Mouse (Mus musculus) midbrain, embryonic 14.5 days (tissue): ENCODE results near the gene Ugt1a7c. TPM values are rescaled to one million over a fixed set of nuclear protein-coding genes. Genes with fewer than 3 reads are reported as not detected.
"Not testable (repeated sequence)": the region's sequence is repeated elsewhere in the genome, so short reads cannot be mapped to it uniquely, and the experiment has no call there.

Experiments
- ATAC-seq: fragments of 200-750 bp; cut with Nextera tagmentation; 2 replicates; pipeline ENCODE4 v1.8.0; 2017; ENCODE audit warnings: moderate number of reproducible peaks, moderate library complexity; ENCODE audit not compliant: low FRiP score, low TSS enrichment
- DNase-seq: peaks from one replicate; pipeline ENCODE4 v3.0.0-alpha.2; 2015
- H3K27ac ChIP-seq: fragments of 300-500 bp; sonication (generic); replicated peaks from 2 replicates; pipeline ENCODE4 v1.5.1; 2014; ENCODE audit warnings: mild to moderate bottlenecking, low read depth, low read length, moderate library complexity
- H3K27me3 ChIP-seq: fragments of 300-500 bp; sonication (generic); 2 replicates; pipeline ENCODE4 v1.6.1; 2014; ENCODE audit warnings: low read length, control low read depth, mixed read lengths; ENCODE audit not compliant: control insufficient read depth, insufficient read depth
- H3K36me3 ChIP-seq: fragments of 300-500 bp; sonication (generic); 2 replicates; pipeline ENCODE4 v1.6.1; 2014; ENCODE audit warnings: low read length, control low read depth; ENCODE audit not compliant: control insufficient read depth, insufficient read depth
- H3K4me1 ChIP-seq: fragments of 300-500 bp; sonication (generic); 2 replicates; pipeline ENCODE4 v1.6.1; 2014; ENCODE audit warnings: mild to moderate bottlenecking, antibody characterized with exemption, low read length, control low read depth; ENCODE audit not compliant: control insufficient read depth, insufficient read depth
- H3K4me2 ChIP-seq: fragments of 300-500 bp; sonication (generic); 2 replicates; pipeline ENCODE4 v1.6.1; 2014; ENCODE audit warnings: mild to moderate bottlenecking, low read length, moderate library complexity
- H3K4me3 ChIP-seq: fragments of 300-500 bp; sonication (generic); replicated peaks from 2 replicates; pipeline ENCODE4 v1.5.1; 2014; ENCODE audit warnings: low read depth, low read length
- H3K9ac ChIP-seq: fragments of 300-500 bp; sonication (generic); replicated peaks from 2 replicates; pipeline ENCODE4 v1.6.1; 2014; ENCODE audit warnings: mild to moderate bottlenecking, low read length, moderate library complexity
- H3K9me3 ChIP-seq: fragments of 300-500 bp; sonication (generic); 2 replicates; pipeline ENCODE4 v1.6.1; 2016; ENCODE audit warnings: low read length, control low read depth, mixed read lengths; ENCODE audit not compliant: control insufficient read depth
- WGBS: fragments of 180-500 bp; shearing (Covaris S2); extraction: QIAGEN DNeasy Blood & Tissue Kit; methylation state at CpG from one replicate; pipeline ENCODE4 v1.1.7; 2014; 5-methylcytosine and 5-hydroxymethylcytosine counted together
- polyA plus RNA-seq: library from polyadenylated mRNA; unstranded; fragments of >200 nt; fragmentation: Nextera tagmentation; extraction: Ambion mirVana; gene quantifications from 2 replicates; pipeline ENCODE4 v1.2.1, GENCODE M21; 2014

Gene Ugt1a7c
- polyA plus RNA-seq, 1 experiment from 2014 or later, result 0.99 TPM

DNA sequence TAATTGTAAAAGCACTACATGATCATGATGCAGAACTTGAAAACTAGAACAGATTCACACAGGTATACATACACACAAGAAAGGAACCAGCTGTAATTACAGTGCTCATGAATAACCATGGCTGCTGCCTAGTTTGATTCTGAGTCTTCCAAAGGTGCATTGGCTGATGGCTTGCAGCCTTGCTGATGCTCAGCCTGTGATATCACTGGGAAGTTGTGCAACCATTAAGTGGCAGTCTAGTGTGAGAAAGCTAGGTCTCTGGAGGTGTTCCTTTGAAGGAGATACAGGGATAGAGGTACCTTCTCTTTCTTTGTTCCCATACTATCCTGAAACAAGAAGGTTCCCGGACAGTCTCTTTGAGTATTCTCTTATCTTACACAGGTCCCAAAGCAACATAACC lies 124.2 kb downstream of the Ugt1a7c start:
- ATAC-seq (no peak), DNase-seq (no peak)
- H3K9me3 ChIP-seq, result peaks cover 41% of the 10 kb centered on the region
- no peak overlapping the region for H3K4me3 ChIP-seq
- H3K4me2 ChIP-seq, result no peak overlapping the region
- H3K9ac ChIP-seq, result no peak overlapping the region
- WGBS, result 15% methylated on average over 1 of the region's 1 CpGs
- no peaks in the 10 kb centered on the region for H3K4me1 ChIP-seq
- no peaks in the 10 kb centered on the region for H3K27me3 ChIP-seq
- H3K36me3 ChIP-seq, result no peaks in the 10 kb centered on the region
- no peak overlapping the region for H3K27ac ChIP-seq

- Histone ChIP-seq H3K27me3 (no peaks in the 10 kb centered on the region), H3K4me3 (no peak overlapping the region), H3K9ac (no peak overlapping the region), H3K4me1 (no peaks in the 10 kb centered on the region), H3K27ac (no peak overlapping the region), H3K4me2 (no peak overlapping the region), H3K36me3 (no peaks in the 10 kb centered on the region), H3K9me3 (peaks cover 31% of the 10 kb centered on the region)
- ATAC-seq (no peak), DNase-seq (no peak)
These were observed 125.5 kb downstream of the Ugt1a7c start for GRCm38 (mm10) chr1:88220336-88220735.

DNA sequence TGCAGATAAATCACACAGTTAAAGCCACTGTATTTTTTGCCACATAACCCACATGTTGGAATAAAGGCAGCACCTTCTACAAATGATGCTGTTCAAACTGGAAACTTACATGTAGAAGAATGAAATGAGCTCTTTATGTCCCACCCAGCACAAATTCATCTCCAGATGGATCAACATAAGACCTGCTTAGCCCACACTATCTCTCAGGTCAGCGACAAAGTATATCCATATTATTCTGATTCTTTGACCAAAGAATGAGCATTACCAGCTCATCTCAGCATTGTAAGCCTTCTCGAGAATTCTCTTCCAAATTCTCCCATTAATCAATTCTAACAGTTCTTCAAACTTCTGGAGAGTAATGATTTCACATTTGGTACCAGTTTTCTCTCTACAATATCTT lies 127.4 kb downstream of the Ugt1a7c start:
- H3K9me3 ChIP-seq, result peaks cover 33% of the 10 kb centered on the region
- no peak overlapping the region for H3K9ac ChIP-seq
- 49% methylated on average over 2 of the region's 2 CpGs for whole genome bisulfite sequencing
- no peak for ATAC-seq
- no peak for DNase-seq
- H3K36me3 ChIP-seq, result no peaks in the 10 kb centered on the region
- no peak overlapping the region for H3K27ac ChIP-seq
- H3K4me2 ChIP-seq, result no peak overlapping the region
- H3K27me3 ChIP-seq, result no peaks in the 10 kb centered on the region
- H3K4me1 ChIP-seq, result no peaks in the 10 kb centered on the region
- H3K4me3 ChIP-seq, result no peak overlapping the region

DNA sequence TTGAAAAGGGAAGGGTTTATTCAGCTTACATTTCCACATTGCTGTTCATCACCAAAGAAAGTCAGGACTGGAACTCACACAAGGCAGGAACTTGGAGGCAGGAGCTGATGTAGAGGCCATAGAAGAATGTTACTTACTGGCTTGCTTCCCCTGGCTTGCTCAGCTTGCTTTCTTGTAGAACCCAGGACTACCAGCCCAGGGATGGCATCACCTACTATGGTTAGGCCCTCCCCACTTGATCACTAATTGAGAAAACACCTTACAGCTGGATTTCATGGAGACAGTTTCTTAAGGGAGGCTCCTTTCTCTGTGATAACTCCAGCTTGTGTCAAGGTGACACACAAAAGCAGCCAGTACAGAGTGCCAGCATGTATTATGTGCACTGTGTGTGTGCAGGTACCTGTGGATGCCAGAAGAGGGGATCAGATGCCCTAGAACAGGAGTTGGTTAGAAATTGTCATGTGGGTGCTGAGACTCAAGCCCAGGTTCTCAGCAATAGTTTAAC lies 128.2 kb downstream of the Ugt1a7c start:
- H3K27ac ChIP-seq, H3K4me3 ChIP-seq, H3K4me2 ChIP-seq, ATAC-seq, DNase-seq, H3K36me3 ChIP-seq, H3K27me3 ChIP-seq, H3K9ac ChIP-seq, H3K4me1 ChIP-seq: not testable (repeated sequence)
- H3K9me3 ChIP-seq, result peaks cover 36% of the 10 kb centered on the region

GRCm38 (mm10) chr1:88223591-88223990 lies 128.7 kb downstream of the Ugt1a7c start:
- Histone ChIP-seq H3K9ac (no peak overlapping the region), H3K9me3 (peaks cover 41% of the 10 kb centered on the region), H3K4me1 (no peaks in the 10 kb centered on the region), H3K36me3 (no peaks in the 10 kb centered on the region), H3K27ac (no peak overlapping the region), H3K27me3 (no peaks in the 10 kb centered on the region), H3K4me2 (no peak overlapping the region), H3K4me3 (no peak overlapping the region)
- WGBS, result 51% methylated on average over 1 of the region's 1 CpGs
- ATAC-seq (no peak), DNase-seq (no peak)

DNA sequence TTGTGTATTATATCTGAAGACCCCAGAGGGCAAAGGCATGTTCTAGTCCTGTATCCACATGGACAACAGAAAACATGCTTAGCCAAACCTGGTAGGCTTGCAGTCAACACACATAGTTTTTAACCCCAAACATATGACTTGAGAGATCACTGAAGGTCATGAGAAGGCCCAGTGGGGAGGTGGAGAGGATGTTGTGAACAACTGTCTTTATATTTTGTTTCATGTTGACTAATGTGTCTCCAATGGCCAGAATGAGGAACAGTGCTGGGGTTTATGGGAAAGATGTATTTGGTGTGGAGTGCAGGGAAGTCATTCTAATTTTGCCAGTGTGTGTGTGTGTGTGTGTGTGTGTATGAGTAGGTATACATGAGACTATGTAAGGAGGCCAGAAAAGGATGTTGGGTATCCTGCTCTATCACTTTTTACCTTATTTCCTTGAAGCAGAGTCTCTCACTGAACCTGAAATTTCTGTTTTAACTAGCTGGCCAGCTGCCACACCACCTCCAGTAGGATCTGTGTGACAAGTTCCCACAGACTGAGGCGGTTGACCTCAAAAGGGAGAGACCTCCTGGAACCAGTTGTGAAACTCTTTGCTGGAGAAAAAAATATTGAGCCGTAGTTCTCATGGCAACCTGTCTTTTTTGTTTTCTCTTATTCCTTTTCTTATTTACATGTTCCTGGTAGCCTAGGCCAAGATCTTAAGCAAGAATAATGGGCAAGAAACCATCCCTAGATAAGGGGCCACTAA lies 129.3 kb downstream of the Ugt1a7c start:
- WGBS, result 70% methylated on average over 2 of the region's 2 CpGs
- no peak for DNase-seq

GRCm38 (mm10) chr1:88225301-88225700 lies 130.4 kb downstream of the Ugt1a7c start:
- 42% methylated on average over 2 of the region's 2 CpGs for WGBS
- H3K36me3 ChIP-seq, H3K4me3 ChIP-seq, DNase-seq, H3K9ac ChIP-seq, H3K27me3 ChIP-seq, H3K27ac ChIP-seq, H3K4me1 ChIP-seq, ATAC-seq, H3K4me2 ChIP-seq: not testable (repeated sequence)
- H3K9me3 ChIP-seq, result peaks cover 58% of the 10 kb centered on the region

More for the DNA sequence above, 129.3 kb downstream of the Ugt1a7c start:
- peaks cover 47% of the 10 kb centered on the region for H3K9me3 ChIP-seq
- no peaks in the 10 kb centered on the region for H3K36me3 ChIP-seq
- H3K4me2 ChIP-seq, result no peak overlapping the region
- no peak overlapping the region for H3K9ac ChIP-seq
- ATAC-seq, result no peak
- no peak overlapping the region for H3K27ac ChIP-seq
- no peaks in the 10 kb centered on the region for H3K4me1 ChIP-seq
- H3K4me3 ChIP-seq, result no peak overlapping the region
- H3K27me3 ChIP-seq, result no peaks in the 10 kb centered on the region

- H3K27me3 ChIP-seq, result no peaks in the 10 kb centered on the region
- H3K27ac ChIP-seq, result no peak overlapping the region
- DNase-seq (no peak), ATAC-seq (no peak)
- H3K4me1 ChIP-seq, result no peaks in the 10 kb centered on the region
- no peak overlapping the region for H3K4me2 ChIP-seq
- no peak overlapping the region for H3K9ac ChIP-seq
- H3K4me3 ChIP-seq, result no peak overlapping the region
- peaks cover 63% of the 10 kb centered on the region for H3K9me3 ChIP-seq
- no peaks in the 10 kb centered on the region for H3K36me3 ChIP-seq
These were observed 130.9 kb downstream of the Ugt1a7c start for GRCm38 (mm10) chr1:88225741-88226140.

DNA sequence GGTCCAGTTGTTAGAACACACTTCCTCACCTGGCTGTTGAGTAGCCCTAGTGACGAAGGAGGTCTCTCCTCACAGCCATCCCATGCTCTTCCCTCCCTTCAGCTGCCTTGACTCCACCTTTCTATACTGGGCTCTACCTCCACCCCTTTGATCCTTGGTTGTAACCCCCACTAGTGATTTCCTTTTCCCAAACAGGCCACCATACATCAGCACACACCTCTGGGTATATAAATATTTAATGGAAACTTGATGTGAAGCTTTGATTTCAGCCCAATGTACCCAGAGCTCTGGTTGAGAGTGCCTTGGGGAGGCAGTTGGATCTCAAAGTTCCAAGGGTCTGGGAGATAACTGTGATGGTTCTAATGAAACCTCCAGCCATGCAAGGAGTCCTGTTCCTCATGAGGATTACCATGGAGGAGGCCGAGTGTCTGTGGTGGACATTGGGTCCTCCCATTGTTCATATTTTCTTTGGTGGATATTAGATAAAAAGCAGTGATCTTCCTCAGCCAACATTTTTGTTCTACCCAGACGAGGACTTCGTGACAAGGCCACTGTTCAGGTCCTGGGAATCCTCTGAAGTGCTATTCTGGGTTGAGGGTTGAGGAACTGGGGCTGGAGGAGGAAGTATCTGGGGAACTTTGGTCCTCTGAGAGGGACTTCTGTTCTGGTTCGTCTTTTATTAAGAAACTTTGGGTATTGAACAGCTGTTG lies 132.0 kb downstream of the Ugt1a7c start, which contains the start of gene Mroh2a:
Mroh2a (plus strand) TSS at position 317 of the 710 bp plus-strand sequence.
- no peak for DNase-seq
- H3K27me3 ChIP-seq, result no peaks in the 10 kb centered on the region

More for the DNA sequence above, 132.0 kb downstream of the Ugt1a7c start, which contains the start of gene Mroh2a:
- WGBS, result 57% methylated on average over 5 of the region's 5 CpGs
- Histone ChIP-seq H3K9me3 (peaks cover 74% of the 10 kb centered on the region), H3K27ac (no peak within 1 kb of the TSS), H3K36me3 (no peaks in the 10 kb centered on the region), H3K4me1 (no peaks in the 10 kb centered on the region), H3K4me2 (no peak within 1 kb of the TSS), H3K9ac (no peak within 1 kb of the TSS), H3K4me3 (no peak within 1 kb of the TSS)
- no peak for ATAC-seq
